Mouse (Mus musculus) cerebellum, adult 8-10 months (tissue): ENCODE data around the gene Cdhr1.
"Not testable (repeated sequence)": the region's sequence is repeated elsewhere in the genome, so short reads cannot be mapped to it uniquely, and the experiment has no call there.

Experiments used
- DNase-seq: peaks from one replicate; pipeline ENCODE4 v3.0.0; 2022

The Cdhr1 gene

DNA sequence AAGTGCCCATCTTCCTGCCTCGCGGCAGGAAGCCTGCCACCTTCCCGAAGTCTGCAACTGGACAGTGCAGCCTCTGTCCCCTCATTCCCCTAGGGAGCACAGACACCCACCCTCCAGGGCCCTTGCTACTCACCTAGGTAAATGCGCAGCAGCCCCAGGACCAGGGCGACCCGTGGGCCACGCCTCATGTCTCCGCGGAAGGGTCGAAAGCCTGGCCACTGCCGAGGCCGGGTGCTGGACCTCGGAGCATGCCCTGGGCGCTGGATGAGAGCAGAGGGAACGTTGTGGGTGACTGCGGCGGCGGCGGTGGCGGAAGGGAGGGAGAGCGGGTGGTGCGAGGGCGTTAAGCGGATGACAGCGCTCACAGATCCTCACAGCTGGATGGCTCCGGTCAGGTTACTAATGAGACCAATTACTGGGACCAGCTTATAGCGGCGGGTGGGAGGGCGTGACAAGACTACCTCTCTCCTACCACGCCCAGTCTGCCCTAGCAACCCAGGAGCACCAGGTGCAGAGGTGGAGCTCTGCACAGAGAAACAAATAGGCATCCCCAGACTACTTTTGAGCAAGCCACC, at the start of gene Cdhr1:
Gene Cdhr1 (minus strand): TSS at position 392 of the 575 bp plus-strand sequence.
- no peak for DNase-seq

DNA sequence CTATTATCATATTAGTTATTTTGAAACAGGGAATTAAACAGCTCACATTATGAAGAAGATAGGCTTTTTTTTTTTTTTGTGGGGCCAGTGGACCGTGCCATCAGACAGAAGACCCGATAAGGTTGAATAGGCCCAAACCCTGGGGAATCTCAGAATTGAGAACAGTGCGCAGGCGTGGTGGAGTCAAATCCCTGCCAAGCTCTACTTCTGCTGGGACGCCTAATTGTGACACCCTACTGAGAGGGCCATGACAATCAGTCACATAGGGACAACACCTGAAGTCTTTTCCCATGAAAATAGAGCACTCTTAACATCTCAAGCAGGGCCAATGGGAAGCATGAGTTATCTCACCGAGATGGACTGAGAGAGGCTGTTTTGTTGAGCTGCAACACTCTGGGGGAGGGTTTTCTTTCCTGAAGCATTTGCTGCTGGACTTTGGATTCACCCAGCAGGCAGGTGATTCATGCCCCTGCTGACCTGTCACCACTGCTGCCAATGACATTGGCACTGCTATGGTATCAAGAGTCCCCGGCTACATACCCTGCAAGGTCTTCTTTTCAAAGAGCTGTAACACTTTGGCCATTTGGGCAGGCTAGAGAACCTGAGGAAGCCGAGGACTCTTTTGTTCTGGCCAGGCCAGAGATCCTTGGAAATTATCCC, 41.0 kb upstream of the Cdhr1 start:
- DNase-seq = no peak

DNA sequence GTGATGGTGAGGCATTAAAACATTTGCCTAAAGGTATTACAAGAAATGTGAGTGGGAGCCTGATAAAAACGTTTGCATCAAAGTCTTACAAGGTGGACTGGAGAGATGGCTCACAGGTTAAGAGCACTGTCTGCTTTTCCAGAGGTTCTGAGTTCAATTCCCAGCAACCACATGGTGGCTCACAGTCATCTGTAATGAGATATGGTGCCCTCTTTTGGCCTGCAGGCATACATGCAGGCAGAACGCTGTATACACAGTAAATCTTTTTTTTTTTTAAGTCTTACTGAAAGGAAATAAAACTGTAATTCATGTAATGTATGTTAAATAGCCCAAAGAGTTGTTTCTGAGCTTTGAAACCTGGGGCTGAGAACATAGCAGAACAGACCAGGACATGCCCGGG, 39.4 kb upstream of the Cdhr1 start:
- not testable (repeated sequence) for DNase-seq

DNA sequence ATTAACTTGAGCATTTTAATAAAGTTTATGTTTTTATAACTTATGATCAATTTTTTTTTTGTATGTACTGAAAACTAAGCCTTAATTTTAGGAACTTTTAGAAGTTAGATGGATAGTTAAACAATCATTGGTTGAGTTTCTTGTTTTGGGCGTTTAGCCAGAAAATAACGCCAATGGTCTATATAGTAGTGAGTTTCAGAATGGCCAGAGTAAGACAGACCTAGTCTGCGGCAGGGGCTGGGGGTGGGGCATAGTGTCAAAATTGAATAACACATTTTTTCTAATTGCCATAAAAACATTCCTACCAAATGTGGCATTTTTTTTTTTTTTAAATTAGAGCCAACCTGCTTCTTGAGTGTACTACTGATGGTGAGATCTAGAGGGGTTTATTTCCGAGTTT, 38.0 kb upstream of the Cdhr1 start:
- no peak for DNase-seq

DNA sequence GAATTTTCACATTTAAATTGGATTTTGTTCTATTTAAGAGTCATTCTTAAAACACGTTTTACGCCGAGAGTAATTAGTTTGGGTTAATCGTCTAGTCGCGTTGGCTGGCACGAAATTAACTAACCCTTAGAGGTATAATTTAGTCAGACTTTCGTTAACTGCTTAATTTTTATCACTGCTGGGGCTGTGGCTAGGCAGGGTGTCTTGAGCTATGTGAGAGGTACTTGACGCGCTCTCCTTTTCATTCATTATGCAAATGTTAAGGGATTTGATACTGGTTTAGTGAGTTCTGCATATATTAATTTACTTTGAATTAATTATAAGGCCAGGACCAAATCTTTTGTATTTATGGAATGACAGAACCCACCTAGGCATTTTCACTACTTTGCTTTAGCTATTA, 37.5 kb upstream of the Cdhr1 start:
- no peak for DNase-seq

DNA sequence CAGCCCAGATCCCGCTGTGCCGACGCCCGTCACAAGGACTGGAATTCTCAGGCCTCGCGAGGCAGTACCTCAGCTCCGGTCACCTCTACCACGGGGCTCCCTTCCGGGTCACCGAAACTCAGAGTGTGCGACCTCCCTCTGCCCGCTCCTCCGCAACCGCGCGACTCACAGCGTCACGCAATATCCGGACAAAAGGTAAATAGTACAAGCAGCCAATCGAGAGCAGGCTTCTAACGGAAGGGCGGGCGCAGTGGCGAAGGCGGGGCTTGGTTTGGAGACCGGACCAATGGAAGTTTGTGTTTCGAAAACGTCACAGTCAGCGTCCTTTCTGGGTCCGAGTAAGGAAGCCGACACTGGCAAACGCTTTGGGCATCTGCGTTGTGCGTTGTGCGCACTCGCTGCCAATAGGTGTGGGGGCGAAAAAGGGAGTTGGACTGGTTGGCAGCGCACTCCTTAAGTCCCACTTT, 37.0 kb upstream of the Cdhr1 start, which contains the start of gene Ghitm:
Gene Ghitm (minus strand): TSS at position 146 of the 467 bp plus-strand sequence.
- DNase-seq = peak; percentile 97

DNA sequence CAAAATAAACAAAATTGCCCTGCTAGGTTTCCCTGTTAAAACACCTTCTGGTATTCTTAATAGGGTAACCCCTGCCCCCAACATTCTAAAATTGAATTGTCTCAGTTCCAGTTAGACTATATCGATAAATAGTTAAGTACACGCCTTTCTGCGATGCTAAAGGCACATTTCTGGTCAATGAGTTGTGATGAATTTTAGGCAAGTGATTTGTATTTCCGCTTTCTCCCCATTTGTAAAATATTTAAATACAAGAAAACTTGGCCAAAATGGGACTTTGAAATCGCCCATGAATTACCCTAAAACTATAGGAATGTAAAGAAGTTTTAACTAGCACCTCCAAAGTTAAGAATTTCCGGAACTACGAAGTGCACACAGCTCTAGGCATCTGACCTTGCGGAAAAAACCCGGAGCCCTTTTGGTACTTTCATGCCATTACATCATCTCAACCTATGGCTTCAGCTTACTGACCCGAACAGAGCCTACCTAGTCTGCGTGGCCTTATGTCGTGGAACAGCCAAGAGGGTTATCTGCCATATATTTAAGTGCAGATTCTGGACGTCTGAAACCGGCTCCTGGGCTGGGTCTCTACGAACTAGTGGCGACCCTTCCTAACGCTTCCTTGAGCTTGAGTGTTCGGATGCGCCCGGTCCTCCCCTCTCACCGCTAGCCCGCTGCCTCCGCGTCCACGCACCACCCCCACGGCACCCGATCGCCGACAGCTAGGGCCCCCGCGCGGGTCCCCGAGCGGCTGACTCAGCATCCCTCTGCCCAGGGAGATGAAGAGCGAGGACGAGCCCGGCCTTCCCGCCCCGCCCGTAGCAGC, 36.4 kb upstream of the Cdhr1 start:
- DNase-seq = no peak

DNA sequence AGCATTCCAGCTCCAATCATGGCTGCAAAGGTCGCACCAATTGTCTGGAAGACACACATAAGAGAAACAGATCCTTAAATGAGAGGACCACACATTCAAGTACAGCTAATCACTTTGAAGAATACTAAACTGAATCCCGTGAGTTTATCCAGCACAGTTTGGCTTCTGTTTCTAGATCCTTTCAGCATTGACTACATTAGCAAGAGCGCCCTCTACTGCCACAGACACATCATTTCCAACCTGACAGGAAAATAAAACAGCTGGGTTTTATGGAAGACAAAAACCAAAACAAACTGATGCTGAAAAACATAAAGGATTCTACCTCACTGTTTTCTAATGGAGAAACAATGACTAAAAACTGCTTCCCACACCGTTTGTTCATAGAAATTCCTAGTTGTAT, 29.5 kb upstream of the Cdhr1 start:
- peak; percentile 31 for DNase-seq

DNA sequence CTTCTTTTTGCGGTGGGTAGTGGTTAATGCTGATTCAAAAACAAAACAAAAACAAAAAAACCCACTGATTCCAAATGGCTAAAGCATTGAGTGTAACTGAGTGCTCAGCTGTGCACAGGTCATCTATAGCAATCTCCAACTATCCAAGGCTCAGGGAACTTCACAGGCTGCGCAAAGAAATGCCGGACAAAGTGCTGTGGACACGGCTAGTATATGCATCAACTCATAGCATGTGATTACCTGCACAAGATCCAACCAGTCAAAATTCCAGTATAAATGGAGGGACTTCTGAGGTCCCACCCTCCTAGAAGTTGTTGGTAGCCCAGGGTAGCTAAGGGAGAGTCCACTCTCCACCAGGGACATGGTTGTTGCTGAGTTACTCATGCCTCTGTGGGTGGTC, 21.1 kb upstream of the Cdhr1 start:
- DNase-seq = no peak

DNA sequence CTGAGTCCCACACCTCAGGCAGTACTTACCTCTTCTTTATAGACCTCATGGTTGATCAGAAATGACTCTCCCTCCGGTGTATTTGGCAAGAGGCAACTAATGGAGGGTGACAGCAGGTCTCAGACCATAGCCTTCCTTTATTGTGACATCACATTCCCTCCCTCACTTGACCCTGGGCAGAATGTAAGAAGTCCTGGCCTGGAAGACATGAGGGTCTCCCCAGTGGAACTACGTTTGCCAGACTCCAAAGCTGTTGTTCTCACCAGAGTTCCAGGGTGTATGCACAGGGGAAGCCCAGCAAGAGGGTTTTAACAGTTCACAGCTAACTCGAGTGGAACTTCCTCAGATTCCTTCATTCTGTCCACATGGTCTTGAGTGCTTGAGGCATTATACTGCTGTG, 15.8 kb upstream of the Cdhr1 start, which contains the start of gene 2610528A11Rik:
Gene 2610528A11Rik (minus strand): TSS at position 101 of the 400 bp plus-strand sequence.
- no peak for DNase-seq

DNA sequence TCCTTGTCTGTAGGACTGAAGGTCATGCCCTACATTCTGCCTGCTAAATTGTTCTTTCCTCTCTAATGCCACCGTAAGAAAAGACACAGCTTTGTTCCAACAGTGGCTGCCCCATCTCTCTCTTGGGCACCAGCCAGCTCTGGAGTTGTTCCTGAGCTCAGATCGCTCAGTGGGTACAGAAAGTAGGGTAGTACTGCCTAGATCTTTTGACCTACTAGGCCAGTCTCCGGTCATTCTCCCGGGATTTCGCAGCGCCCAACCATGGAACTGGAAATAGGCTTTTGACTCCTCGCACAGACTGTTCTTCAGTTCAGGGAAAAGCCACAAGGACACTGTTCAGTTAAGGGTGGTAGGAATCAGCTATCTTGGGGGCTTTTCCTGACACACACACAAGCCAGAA, 14.8 kb upstream of the Cdhr1 start:
- DNase-seq = no peak

DNA sequence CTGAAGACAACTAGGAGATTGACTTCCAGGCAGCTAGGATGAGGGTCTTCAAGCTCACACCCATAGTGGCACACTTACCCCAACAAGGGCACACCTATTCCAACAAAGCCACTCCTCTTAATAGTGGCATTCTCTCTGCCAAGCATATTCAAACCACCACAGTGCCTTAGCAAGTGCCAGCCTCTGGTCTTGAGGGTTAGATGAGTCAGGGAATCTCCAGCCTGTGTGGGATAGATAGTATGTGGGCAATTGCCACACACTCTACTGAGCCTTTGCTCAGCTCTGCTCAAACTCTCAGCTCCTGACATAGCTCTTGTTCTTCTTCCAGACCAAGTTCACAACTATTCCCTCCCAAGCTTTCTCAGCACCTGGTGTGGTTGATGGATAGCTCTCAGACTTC, 13.2 kb upstream of the Cdhr1 start:
- no peak for DNase-seq

DNA sequence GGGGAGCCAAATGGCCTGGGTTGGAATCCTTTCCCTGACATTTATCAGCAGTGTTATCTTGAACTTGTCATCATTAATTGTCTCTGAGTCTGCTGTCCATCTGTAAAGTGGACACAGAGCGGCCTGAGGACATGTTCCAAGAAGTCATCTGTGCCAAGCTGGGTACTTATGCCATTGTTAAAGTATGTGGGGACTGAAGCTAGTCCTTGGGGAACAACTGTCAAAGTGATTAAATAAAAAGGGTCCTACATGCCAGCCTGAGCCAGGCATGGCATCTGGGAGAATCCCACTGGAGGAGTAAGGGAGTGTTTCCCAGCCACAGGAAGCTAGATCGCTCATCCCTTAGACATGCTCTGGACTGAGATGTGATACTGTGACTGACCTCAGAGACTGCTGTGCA, 12.3 kb upstream of the Cdhr1 start:
- DNase-seq = no peak

DNA sequence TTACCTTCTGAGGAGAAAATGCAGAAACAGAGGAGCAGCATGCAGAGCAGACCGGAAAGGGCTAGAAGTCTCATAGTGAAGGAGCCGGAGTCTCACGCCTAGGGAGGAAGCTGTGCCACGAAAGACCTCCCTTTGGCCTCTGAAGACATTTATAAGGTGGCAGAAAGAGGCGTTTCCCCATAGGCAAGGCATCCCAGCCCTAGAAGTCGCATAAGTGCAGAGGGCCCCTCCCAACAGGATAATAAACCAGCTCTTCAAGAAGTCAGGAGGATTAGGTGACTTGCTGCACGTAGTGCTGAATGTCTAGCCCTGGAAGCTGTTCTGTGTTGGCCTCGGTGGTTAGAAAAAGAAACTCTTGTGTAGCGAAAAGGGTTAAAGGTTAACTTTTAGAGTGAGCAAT, 11.8 kb upstream of the Cdhr1 start:
- no peak for DNase-seq

DNA sequence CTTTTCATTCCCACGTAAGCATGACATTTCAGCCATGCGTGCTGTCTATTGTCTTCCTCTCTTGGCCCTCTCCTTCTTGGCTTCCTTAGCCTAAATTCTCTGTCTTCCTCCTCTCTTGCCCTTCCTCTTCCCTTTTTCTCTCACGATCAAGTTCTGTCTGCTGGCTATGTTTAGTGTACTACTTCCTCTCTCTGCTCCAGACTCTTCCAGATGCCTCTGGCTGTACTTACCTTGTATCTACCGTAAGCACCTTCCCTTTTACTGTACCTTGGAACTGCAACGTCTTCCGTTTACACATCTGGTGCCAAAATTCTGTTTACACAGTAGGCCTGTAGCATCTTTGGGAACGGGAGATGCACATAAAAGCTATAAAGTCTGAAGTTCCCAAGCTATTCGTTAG, 11.3 kb upstream of the Cdhr1 start:
- no peak for DNase-seq

DNA sequence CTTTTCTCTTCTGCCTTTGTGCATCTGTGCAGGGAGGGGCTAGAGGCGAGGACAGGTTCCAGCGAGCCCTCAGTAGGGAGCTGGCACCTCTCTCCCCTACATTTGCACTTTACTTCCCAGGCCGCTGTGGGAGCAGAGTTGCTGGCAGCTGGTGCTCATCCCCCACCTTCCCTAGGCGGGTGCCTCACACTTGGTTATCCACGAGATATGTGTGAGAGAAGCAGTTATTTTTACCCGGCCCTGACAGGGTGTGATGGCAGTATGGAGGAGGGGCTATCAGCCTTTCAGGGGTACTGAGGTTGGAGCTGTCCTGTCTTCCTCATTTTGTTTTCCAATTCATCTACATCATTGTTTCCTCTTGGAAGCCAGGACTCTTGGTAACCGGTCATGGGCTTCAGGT, 7.7 kb upstream of the Cdhr1 start:
- no peak for DNase-seq

DNA sequence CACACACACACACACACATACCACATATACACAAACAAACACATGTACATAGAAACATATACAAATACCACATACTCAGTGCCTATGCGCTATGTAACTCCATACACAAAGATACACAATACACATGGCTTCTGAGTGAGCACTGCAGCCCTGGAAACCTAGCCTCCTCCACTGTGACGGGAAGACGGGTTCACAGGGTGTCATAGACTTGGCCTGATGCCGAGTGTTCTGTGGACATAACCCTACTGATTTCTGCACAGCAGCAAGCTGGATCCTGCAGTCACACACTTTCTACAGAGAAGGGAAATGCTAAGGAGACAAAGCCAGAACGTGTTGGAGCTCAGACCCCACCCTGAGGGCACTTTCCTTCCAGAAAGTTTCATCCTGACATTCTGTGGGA, 6.6 kb upstream of the Cdhr1 start:
- no peak for DNase-seq

DNA sequence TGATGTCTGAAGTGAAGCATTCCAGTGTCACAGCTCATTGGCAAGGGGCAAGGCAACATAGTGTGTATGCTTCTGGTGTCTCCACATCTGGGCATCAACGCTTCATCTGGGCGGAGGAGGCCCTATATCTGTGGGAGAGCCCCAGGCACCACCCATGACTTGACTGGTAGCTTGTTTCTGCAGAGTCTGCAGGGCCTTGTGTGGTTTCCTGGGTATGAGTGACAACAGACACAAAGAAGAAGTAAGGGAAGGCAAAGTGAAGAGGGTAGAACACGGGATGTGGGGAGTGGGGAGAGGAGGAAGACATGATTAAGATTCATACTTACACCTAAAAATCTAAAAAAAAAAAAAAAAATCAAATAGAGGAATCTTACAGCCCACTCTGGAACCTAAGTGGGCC, 4.3 kb upstream of the Cdhr1 start:
- DNase-seq = no peak

DNA sequence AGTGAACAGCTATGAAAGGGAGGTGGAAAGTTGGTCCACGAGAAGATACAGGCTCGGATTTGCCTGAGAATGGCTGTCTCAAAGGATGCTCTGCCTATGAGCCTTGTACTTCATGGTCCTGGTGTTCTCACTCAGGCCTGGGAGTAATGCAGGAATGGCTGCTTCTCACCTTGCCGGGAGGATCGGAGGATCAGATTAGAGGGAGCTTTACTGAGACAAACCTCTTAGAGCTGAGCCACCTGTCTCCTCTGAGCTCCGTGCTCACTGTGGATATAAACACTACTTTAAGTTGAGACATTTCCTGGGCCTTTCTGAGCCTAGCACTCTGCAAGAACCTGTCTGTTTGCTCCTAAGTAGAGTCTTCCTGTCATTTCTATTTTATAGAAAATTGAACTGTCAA, 3.4 kb upstream of the Cdhr1 start:
- no peak for DNase-seq

DNA sequence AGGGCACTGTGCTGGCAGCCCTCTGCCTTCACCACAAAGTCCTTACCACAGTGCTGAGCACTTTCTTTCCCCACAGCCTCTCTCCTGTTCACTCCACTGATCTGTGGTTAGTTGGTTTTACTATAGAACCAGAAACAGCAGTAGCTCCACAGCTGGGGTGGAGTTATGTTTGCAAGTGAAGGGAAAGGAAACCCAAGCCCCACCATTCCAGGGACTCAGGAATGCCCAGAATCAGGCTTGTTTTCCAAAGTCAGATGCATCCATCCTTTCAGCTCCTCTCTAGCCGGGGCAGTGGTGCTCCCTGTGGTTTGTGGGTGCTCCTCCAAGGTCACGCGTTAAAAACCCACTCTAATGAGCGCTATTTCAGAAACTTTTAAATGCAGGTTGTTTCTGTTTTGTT, 2.6 kb downstream of the Cdhr1 start:
- DNase-seq = no peak

DNA sequence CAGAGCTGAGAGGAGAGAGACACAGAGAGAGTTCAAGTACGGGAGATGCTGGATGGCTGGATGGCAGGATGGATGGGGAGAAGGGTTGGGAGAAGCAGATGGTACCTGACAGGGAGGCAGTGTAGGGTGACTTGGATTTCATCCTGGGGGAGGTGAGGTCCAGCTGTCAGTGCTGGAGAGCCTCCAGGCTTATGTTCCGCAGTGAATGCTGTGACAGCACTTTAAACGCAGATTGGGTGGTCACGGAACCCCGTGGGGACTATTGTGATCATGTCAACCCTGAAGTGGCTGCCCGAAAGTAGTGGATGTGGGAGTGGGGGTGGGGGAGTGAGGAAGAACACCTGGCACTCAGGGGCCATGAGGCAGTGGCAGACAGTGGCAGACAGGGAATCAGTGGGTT, 3.7 kb downstream of the Cdhr1 start:
- no peak for DNase-seq

DNA sequence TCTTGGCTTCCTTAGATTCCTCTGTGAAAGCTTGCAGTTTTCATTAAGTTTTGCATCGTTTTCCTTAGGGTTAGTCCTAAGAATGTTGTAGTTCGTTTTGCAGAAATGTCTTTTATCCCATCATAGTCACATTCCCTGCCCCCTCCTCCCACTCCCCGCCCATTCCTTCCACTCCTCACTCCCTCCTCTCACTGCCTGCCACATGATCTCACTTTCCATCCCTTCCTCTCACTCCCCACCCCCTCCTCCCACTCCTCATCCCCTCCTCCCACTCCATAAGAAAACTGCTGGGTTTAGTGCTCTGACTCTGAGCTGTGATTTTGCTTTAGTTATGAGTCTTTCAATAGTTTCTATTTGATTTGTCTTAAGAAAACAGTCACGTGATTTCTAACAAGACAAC, 14.4 kb downstream of the Cdhr1 start:
- DNase-seq = no peak

DNA sequence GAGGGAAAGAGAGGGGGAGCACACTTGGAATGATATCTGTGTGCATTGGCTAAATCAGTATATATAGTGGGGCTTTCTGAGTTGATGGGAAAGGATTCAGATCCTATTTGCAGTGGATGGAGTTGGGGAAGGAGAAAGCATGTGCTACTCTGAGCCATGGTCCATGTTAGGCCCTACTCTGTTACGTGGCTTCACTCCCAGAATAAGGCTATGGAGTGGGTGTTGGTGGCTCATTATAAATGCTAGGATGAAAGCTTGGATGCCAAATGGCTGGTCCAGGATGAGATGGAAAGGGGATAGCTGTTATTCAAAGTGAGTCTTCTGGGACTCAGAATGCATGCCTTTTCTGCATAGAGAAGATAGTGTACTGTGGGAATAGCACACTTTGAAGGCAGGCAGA, 17.4 kb downstream of the Cdhr1 start:
- DNase-seq = no peak

DNA sequence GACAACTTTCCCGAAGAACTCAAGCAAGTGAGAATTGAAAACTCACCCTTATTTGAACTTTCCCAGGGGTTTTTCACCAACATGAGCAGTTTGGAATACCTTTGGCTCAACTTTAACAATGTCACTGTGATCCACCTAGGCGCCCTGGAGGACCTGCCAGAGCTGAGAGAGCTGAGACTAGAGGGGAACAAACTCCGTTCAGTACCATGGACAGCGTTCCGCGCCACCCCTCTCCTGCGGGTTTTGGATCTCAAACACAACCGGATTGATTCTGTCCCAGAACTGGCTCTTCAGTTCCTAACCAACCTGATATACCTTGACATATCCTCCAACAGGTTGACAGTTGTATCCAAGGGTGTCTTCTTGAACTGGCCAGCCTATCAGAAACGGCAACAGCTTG, 29.6 kb downstream of the Cdhr1 start:
- DNase-seq = no peak
